Mouse (Mus musculus): ENCODE results near the gene Ugt1a9.
"Not testable (repeated sequence)": the region's sequence is repeated elsewhere in the genome, so short reads cannot be mapped to it uniquely, and the experiment has no call there.

DNA sequence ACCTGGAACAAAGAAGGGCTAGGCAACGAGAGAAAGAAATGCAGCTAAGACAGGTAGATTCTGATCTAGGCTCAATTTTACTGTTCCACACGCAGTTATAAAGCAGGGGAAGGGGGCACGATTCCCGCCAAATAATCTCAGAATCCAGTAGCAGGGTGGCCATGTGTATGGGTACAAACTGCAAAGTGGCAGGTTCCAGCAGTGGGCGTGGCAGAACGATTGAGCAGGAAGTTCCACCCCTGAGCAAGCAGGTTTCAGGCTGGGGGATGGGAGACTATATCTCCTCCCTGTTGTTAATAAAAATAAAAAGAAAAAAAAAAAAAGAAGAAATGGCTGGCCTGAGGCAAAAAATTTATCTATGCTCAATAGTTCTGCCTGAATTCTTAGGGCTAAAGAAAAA lies 42.2 kb downstream of the Ugt1a9 start:
- not testable (repeated sequence) for TF ChIP-seq POLR2A (IDR thresholded peaks at IDR 0.05; ENCODE audit: insufficient read depth, low read length); CTCF (IDR thresholded peaks at IDR 0.05; ENCODE audit: low read depth, low read length)

Measured in ES-Bruce4 (cell line).